In the genomic region with DNA sequence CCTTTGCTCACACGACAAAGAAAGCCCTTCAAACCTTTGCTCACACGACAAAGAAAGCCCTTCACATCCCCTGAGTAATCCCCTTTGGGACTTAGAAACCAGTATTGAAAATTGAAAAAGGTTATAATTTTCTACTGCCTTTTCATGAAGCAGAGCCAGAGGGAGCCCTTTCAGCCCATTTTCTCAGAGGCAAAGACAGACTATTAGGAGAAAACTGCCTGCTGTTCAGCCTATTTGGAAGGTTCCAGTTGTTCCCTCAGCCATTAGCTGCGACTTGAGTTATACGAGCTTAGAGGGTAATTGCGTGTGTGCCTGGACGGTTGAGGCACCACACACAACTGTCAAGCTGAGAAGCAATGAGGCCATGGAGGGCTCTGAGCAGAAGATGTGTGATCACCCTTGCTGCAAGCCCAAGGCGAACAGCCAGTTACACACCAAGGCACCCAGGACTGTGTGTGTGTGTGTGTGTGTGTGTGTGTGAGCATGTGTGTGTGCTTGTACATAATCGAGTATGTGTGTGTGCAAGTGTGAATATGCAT, we compare ENCODE assay signal across 21 mouse cellular contexts. TPM values are rescaled to one million over a fixed set of nuclear protein-coding genes. Genes with fewer than 3 reads are reported as not detected.
DNase-seq lines count a peak whose midpoint lies in the region; ATAC-seq and TF ChIP-seq lines count a peak whose summit lies in the region.
"Had no signal": no experiment of that assay in that cellular context is flagged by ENCODE, and none has a peak within 500 bp of the region (broad histone marks: within the 10 kb centered on the region; RNA-seq: fewer than 3 reads in every experiment).

No protein-coding gene starts in this region.

- ATAC-seq in forebrain, embryonic 13.5 days = peak; percentile 61; the same call in 1 of the 2 replicates
- no peak for ATAC-seq in forebrain, embryonic 11.5 days (replicated peaks; ENCODE audit: low FRiP score)
- ATAC-seq in lung, postnatal 0 days = no peak
- ATAC-seq in forebrain, postnatal 0 days = peak; percentile 42
- ATAC-seq in stomach, embryonic 15.5 days (ENCODE audit: insufficient read depth, low FRiP score, low read depth) = peak; percentile 60

- 28% methylated on average over 8 of the region's 8 CpGs for WGBS in forebrain, embryonic 13.5 days
- 42% methylated on average over 8 of the region's 8 CpGs for WGBS in forebrain, embryonic 11.5 days
- 54% methylated on average over 8 of the region's 8 CpGs for WGBS in lung, postnatal 0 days
- 31% methylated on average over 8 of the region's 8 CpGs for WGBS in forebrain, postnatal 0 days
- WGBS in stomach, embryonic 15.5 days = 67% methylated on average over 8 of the region's 8 CpGs

- H3K9ac ChIP-seq in forebrain, embryonic 13.5 days = no peak overlapping the region
- no peak overlapping the region for H3K9ac ChIP-seq in forebrain, embryonic 11.5 days (ENCODE audit: low read length)
- no peak overlapping the region for H3K9ac ChIP-seq in lung, postnatal 0 days (replicated peaks; ENCODE audit: low read depth)
- no peak overlapping the region for H3K9ac ChIP-seq in forebrain, postnatal 0 days
- H3K9ac ChIP-seq in stomach, embryonic 15.5 days = no peak overlapping the region
- H3K9ac ChIP-seq: embryonic facial prominence, embryonic 13.5 days; heart, embryonic 12.5 days; liver, embryonic 14.5 days had no signal

- peaks cover 4% of the 10 kb centered on the region; the same call in 1 of the 2 replicates for H3K27me3 ChIP-seq in forebrain, embryonic 13.5 days
- H3K27me3 ChIP-seq in forebrain, embryonic 11.5 days (ENCODE audit: control insufficient read depth, insufficient read depth, low read length) = no peaks in the 10 kb centered on the region
- H3K27me3 ChIP-seq in lung, postnatal 0 days (replicated peaks; ENCODE audit: insufficient read depth, low read length) = no peaks in the 10 kb centered on the region
- H3K27me3 ChIP-seq in forebrain, postnatal 0 days (ENCODE audit: insufficient read depth, low read length) = no peaks in the 10 kb centered on the region
- no peaks in the 10 kb centered on the region for H3K27me3 ChIP-seq in stomach, embryonic 15.5 days (replicated peaks)

- H3K27ac ChIP-seq in forebrain, embryonic 13.5 days = no peak overlapping the region
- no peak overlapping the region for H3K27ac ChIP-seq in forebrain, embryonic 11.5 days (ENCODE audit: low read depth, low read length)
- H3K27ac ChIP-seq in lung, postnatal 0 days (ENCODE audit: low read length) = no peak overlapping the region
- H3K27ac ChIP-seq in forebrain, postnatal 0 days (ENCODE audit: low read depth, low read length) = no peak overlapping the region
- H3K27ac ChIP-seq in stomach, embryonic 15.5 days = no peak overlapping the region
- H3K27ac ChIP-seq: embryonic facial prominence, embryonic 13.5 days; liver, embryonic 14.5 days had no signal

- DNase-seq in forebrain, embryonic 11.5 days (ENCODE audit: low spot score) = no peak
- DNase-seq in lung, postnatal 0 days (ENCODE audit: low spot score) = no peak
- no peak for DNase-seq in lung, postnatal 10 days
- DNase-seq in forebrain, postnatal 0 days = peak; percentile 29
- no peak for DNase-seq in urinary bladder, adult 2 months (ENCODE audit: low spot score)
- DNase-seq: cerebellum, adult 11-12 months; gastrocnemius, postnatal 25 days; heart, postnatal 4 days; kidney, adult 18-20 months; kidney, postnatal 4 days; lung, postnatal 14 days; retina, postnatal 1 day; thymus, postnatal 25 days had no signal

- no peak overlapping the region for H3K4me2 ChIP-seq in forebrain, embryonic 13.5 days
- H3K4me2 ChIP-seq in forebrain, embryonic 11.5 days (ENCODE audit: low read depth, low read length, severe bottlenecking) = no peak overlapping the region
- no peak overlapping the region for H3K4me2 ChIP-seq in lung, postnatal 0 days (replicated peaks; ENCODE audit: low read depth, low read length)
- no peak overlapping the region for H3K4me2 ChIP-seq in forebrain, postnatal 0 days (ENCODE audit: low read depth)
- H3K4me2 ChIP-seq in stomach, embryonic 15.5 days = no peak overlapping the region
- H3K4me2 ChIP-seq: embryonic facial prominence, embryonic 13.5 days; heart, embryonic 12.5 days had no signal

- no peak for TF ChIP-seq EP300 in lung, postnatal 0 days (IDR thresholded peaks at IDR 0.05)

- no peaks in the 10 kb centered on the region for H3K4me1 ChIP-seq in forebrain, embryonic 13.5 days
- H3K4me1 ChIP-seq in forebrain, embryonic 11.5 days (replicated peaks; ENCODE audit: control insufficient read depth, insufficient read depth, low read length) = no peaks in the 10 kb centered on the region
- H3K4me1 ChIP-seq in lung, postnatal 0 days (ENCODE audit: insufficient read depth, low read depth, low read length) = no peaks in the 10 kb centered on the region
- H3K4me1 ChIP-seq in forebrain, postnatal 0 days (ENCODE audit: insufficient read depth) = no peaks in the 10 kb centered on the region
- no peaks in the 10 kb centered on the region for H3K4me1 ChIP-seq in stomach, embryonic 15.5 days
- H3K4me1 ChIP-seq: embryonic facial prominence, embryonic 13.5 days had no signal

- H3K9me3 ChIP-seq in forebrain, embryonic 13.5 days (replicated peaks) = no peaks in the 10 kb centered on the region
- no peaks in the 10 kb centered on the region for H3K9me3 ChIP-seq in forebrain, embryonic 11.5 days (ENCODE audit: control insufficient read depth, low read length)
- H3K9me3 ChIP-seq in lung, postnatal 0 days (ENCODE audit: low read length) = no peaks in the 10 kb centered on the region
- H3K9me3 ChIP-seq in forebrain, postnatal 0 days (ENCODE audit: low read length) = no peaks in the 10 kb centered on the region
- H3K9me3 ChIP-seq in stomach, embryonic 15.5 days = no peaks in the 10 kb centered on the region
- H3K9me3 ChIP-seq: embryonic facial prominence, embryonic 13.5 days; heart, embryonic 12.5 days had no signal

- TF ChIP-seq CTCF in lung, postnatal 0 days (IDR thresholded peaks at IDR 0.05) = 0 out of 2 replicates have a peak, but pooled peaks have one; percentile 4
- TF ChIP-seq CTCF in forebrain, postnatal 0 days (IDR thresholded peaks at IDR 0.05; ENCODE audit: low read depth) = peak; percentile 42

- H3K36me3 ChIP-seq in forebrain, embryonic 13.5 days (ENCODE audit: poor library complexity, severe bottlenecking) = no peaks in the 10 kb centered on the region
- no peaks in the 10 kb centered on the region for H3K36me3 ChIP-seq in forebrain, embryonic 11.5 days (ENCODE audit: control insufficient read depth, insufficient read depth, low read length)
- no peaks in the 10 kb centered on the region for H3K36me3 ChIP-seq in lung, postnatal 0 days (ENCODE audit: insufficient read depth, low read length)
- H3K36me3 ChIP-seq in forebrain, postnatal 0 days (ENCODE audit: insufficient read depth) = no peaks in the 10 kb centered on the region
- no peaks in the 10 kb centered on the region for H3K36me3 ChIP-seq in stomach, embryonic 15.5 days
- H3K36me3 ChIP-seq: embryonic facial prominence, embryonic 13.5 days; heart, embryonic 12.5 days had no signal

- no peak overlapping the region for H3K4me3 ChIP-seq in forebrain, embryonic 13.5 days
- H3K4me3 ChIP-seq in forebrain, embryonic 11.5 days (ENCODE audit: low read depth, low read length) = no peak overlapping the region
- H3K4me3 ChIP-seq in lung, postnatal 0 days (ENCODE audit: low read depth, low read length) = no peak overlapping the region
- no peak overlapping the region for H3K4me3 ChIP-seq in forebrain, postnatal 0 days (ENCODE audit: low read depth, low read length)
- no peak overlapping the region for H3K4me3 ChIP-seq in stomach, embryonic 15.5 days (replicated peaks)
- H3K4me3 ChIP-seq: embryonic facial prominence, embryonic 13.5 days; heart, embryonic 12.5 days had no signal

RNA-seq across cellular contexts. Expression of gene Klhl8, which starts 6.4 kb away (rescaled TPM):
- 25.3 and 26.4 TPM in 2 replicates for polyA plus RNA-seq in forebrain, embryonic 13.5 days (2015; fragmentation: Nextera tagmentation; extraction: Ambion mirVana)
- 12.3 and 13.1 TPM in 2 replicates for polyA plus RNA-seq in forebrain, embryonic 11.5 days (2014; fragmentation: Nextera tagmentation; extraction: Ambion mirVana)
- 7.1 and 8.0 TPM in 2 replicates for polyA plus RNA-seq in lung, postnatal 0 days (2015; fragmentation: Nextera tagmentation; extraction: Ambion mirVana)
- 51.2 and 60.0 TPM in 2 replicates for total RNA-seq in forebrain, postnatal 0 days (2014; rRNA removed)
- polyA plus RNA-seq in forebrain, postnatal 0 days (2015; fragmentation: Nextera tagmentation; extraction: Ambion mirVana) = 41.0 and 47.3 TPM in 2 replicates
- polyA plus RNA-seq in stomach, embryonic 15.5 days (2015; fragmentation: Nextera tagmentation; extraction: Ambion mirVana) = 11.9 and 14.7 TPM in 2 replicates
- 9.4 and 11.6 TPM in 2 replicates for polyA plus RNA-seq in urinary bladder, adult 2 months (2012; rRNA removed)

RNA-seq across cellular contexts. Expression of gene Hsd17b13, which starts 59.8 kb away (rescaled TPM):
- not detected in 2 replicates for polyA plus RNA-seq in forebrain, embryonic 13.5 days (2015; fragmentation: Nextera tagmentation; extraction: Ambion mirVana)
- not detected in 2 replicates for polyA plus RNA-seq in forebrain, embryonic 11.5 days (2014; fragmentation: Nextera tagmentation; extraction: Ambion mirVana)
- polyA plus RNA-seq in lung, postnatal 0 days (2015; fragmentation: Nextera tagmentation; extraction: Ambion mirVana) = 0.20 TPM in 1 of 2 replicates, not detected in the other
- not detected in 2 replicates for total RNA-seq in forebrain, postnatal 0 days (2014; rRNA removed)
- 0.16 and 0.21 TPM in 2 replicates for polyA plus RNA-seq in forebrain, postnatal 0 days (2015; fragmentation: Nextera tagmentation; extraction: Ambion mirVana)
- 4.8 and 6.2 TPM in 2 replicates for polyA plus RNA-seq in stomach, embryonic 15.5 days (2015; fragmentation: Nextera tagmentation; extraction: Ambion mirVana)
- 1.4 and 1.7 TPM in 2 replicates for polyA plus RNA-seq in urinary bladder, adult 2 months (2012; rRNA removed)
- total RNA-seq: common myeloid progenitor, adult 5-6 weeks; gastrocnemius, postnatal 25 days had no signal
- polyA plus RNA-seq: embryonic facial prominence, embryonic 13.5 days; heart, embryonic 12.5 days; limb, embryonic 11.5 days; neural tube, embryonic 14.5 days had no signal

Comparison
In these comparisons a context has a peak if more than half of its experiments do, and no peak if none do; other contexts are left out.
1. ATAC-seq: peak in forebrain, embryonic 13.5 days (single experiment), forebrain, postnatal 0 days (single experiment) and stomach, embryonic 15.5 days (single experiment); none in forebrain, embryonic 11.5 days (single experiment) and lung, postnatal 0 days (single experiment).